Mouse (Mus musculus): ENCODE measurements around the gene Ube2v1.

Ube2v1 gene

GRCm38 (mm10) chr2:167634338-167634770, 2.5 kb upstream of the Ube2v1 start:
- TF ChIP-seq GATA4 (IDR thresholded peaks at IDR 0.05; ENCODE audit: insufficient replicate concordance, low read length), result peak; percentile 41; the same call in 1 of the 2 replicates

- TF ChIP-seq GATA4 (IDR thresholded peaks at IDR 0.05; ENCODE audit: insufficient replicate concordance, low read length), result no peak
Observed at GRCm38 (mm10) chr2:167633537-167633872, 1.6 kb upstream of the Ube2v1 start.

GRCm38 (mm10) chr2:167632731-167633536, 1.0 kb upstream of the Ube2v1 start:
- no peak for TF ChIP-seq GATA4 (IDR thresholded peaks at IDR 0.05; ENCODE audit: insufficient replicate concordance, low read length)

- TF ChIP-seq GATA4 (IDR thresholded peaks at IDR 0.05; ENCODE audit: insufficient replicate concordance, low read length), result no peak
Observed at GRCm38 (mm10) chr2:167631181-167631590, 709 bp downstream of the Ube2v1 start.

- no peak for TF ChIP-seq GATA4 (IDR thresholded peaks at IDR 0.05; ENCODE audit: insufficient replicate concordance, low read length)
Observed at GRCm38 (mm10) chr2:167630421-167630820, 1.5 kb downstream of the Ube2v1 start.

GRCm38 (mm10) chr2:167629665-167630209, 2.2 kb downstream of the Ube2v1 start:
- TF ChIP-seq GATA4 (IDR thresholded peaks at IDR 0.05; ENCODE audit: insufficient replicate concordance, low read length), result no peak

GRCm38 (mm10) chr2:167628872-167629271, 3.0 kb downstream of the Ube2v1 start:
- TF ChIP-seq GATA4 (IDR thresholded peaks at IDR 0.05; ENCODE audit: insufficient replicate concordance, low read length), result no peak

GRCm38 (mm10) chr2:167627019-167627418, 4.9 kb downstream of the Ube2v1 start:
- TF ChIP-seq GATA4 (IDR thresholded peaks at IDR 0.05; ENCODE audit: insufficient replicate concordance, low read length), result no peak

- TF ChIP-seq GATA4 (IDR thresholded peaks at IDR 0.05; ENCODE audit: insufficient replicate concordance, low read length), result no peak
Observed at GRCm38 (mm10) chr2:167625670-167626069, 6.2 kb downstream of the Ube2v1 start.

GRCm38 (mm10) chr2:167624368-167625075, 7.4 kb downstream of the Ube2v1 start:
- TF ChIP-seq GATA4 (IDR thresholded peaks at IDR 0.05; ENCODE audit: insufficient replicate concordance, low read length), result no peak

- no peak for TF ChIP-seq GATA4 (IDR thresholded peaks at IDR 0.05; ENCODE audit: insufficient replicate concordance, low read length)
Observed at GRCm38 (mm10) chr2:167622965-167623364, 8.9 kb downstream of the Ube2v1 start.

GRCm38 (mm10) chr2:167622352-167622751, 9.5 kb downstream of the Ube2v1 start:
- no peak for TF ChIP-seq GATA4 (IDR thresholded peaks at IDR 0.05; ENCODE audit: insufficient replicate concordance, low read length)

- TF ChIP-seq GATA4 (IDR thresholded peaks at IDR 0.05; ENCODE audit: insufficient replicate concordance, low read length), result no peak
Observed at GRCm38 (mm10) chr2:167621255-167622087, 10.4 kb downstream of the Ube2v1 start.

GRCm38 (mm10) chr2:167617472-167617871, 14.4 kb downstream of the Ube2v1 start:
- TF ChIP-seq GATA4 (IDR thresholded peaks at IDR 0.05; ENCODE audit: insufficient replicate concordance, low read length), result no peak

- no peak for TF ChIP-seq GATA4 (IDR thresholded peaks at IDR 0.05; ENCODE audit: insufficient replicate concordance, low read length)
Observed at GRCm38 (mm10) chr2:167617034-167617433, 14.9 kb downstream of the Ube2v1 start.
